Mouse (Mus musculus): ENCODE measurements around the gene Il9r. TPM values are rescaled to one million over a fixed set of nuclear protein-coding genes. Genes with fewer than 3 reads are reported as not detected.

Gene Il9r
- polyA plus RNA-seq, 2 experiments = 0.08 to 0.16 TPM

GRCm38 (mm10) chr11:32190119-32190518 is 10.0 kb downstream of the Il9r start:
- WGBS (ENCODE audit: insufficient replicate concordance) = 81% methylated on average over 9 of the region's 9 CpGs
- DNase-seq (ENCODE audit: low read depth in 3 of 3, low spot score in 3 of 3) = no peak
- no peak for ATAC-seq (ENCODE audit: insufficient read depth)

GRCm38 (mm10) chr11:32189434-32189833 is 10.6 kb downstream of the Il9r start:
- TF ChIP-seq EP300 (IDR thresholded peaks at IDR 0.05; ENCODE audit: low read depth) (no peak), CTCF (IDR thresholded peaks at IDR 0.05; ENCODE audit: low read depth) (no peak)
- no peaks in the 10 kb centered on the region for H3K9me3 ChIP-seq (ENCODE audit: control insufficient read depth, low read length)
- H3K4me1 ChIP-seq (replicated peaks; ENCODE audit: control insufficient read depth in 2 of 2, insufficient read depth in 2 of 2, low read length in 1 of 2) = no peaks in the 10 kb centered on the region
- no peak overlapping the region for H3K4me2 ChIP-seq (ENCODE audit: low read depth)
- H3K27ac ChIP-seq = no peak overlapping the region
- no peak overlapping the region for H3K9ac ChIP-seq (replicated peaks)
- H3K4me3 ChIP-seq (ENCODE audit: insufficient read depth in 1 of 2, low read depth in 2 of 2, low read length in 2 of 2) = no peak overlapping the region
- H3K36me3 ChIP-seq (replicated peaks; ENCODE audit: control insufficient read depth, insufficient read depth, low read depth) = no peaks in the 10 kb centered on the region
- no peak for DNase-seq (ENCODE audit: low read depth in 3 of 3, low spot score in 3 of 3)
- ATAC-seq (ENCODE audit: insufficient read depth) = no peak
- 68% methylated on average over 5 of the region's 5 CpGs for WGBS (ENCODE audit: insufficient replicate concordance)
- H3K27me3 ChIP-seq (ENCODE audit: control insufficient read depth, insufficient read depth, low read length) = no peaks in the 10 kb centered on the region

More at GRCm38 (mm10) chr11:32190119-32190518, 10.0 kb downstream of the Il9r start:
- TF ChIP-seq EP300 (IDR thresholded peaks at IDR 0.05; ENCODE audit: low read depth) = no peak
- TF ChIP-seq CTCF (IDR thresholded peaks at IDR 0.05; ENCODE audit: low read depth) = no peak
- Histone ChIP-seq H3K9ac (replicated peaks) (no peak overlapping the region), H3K4me3 (ENCODE audit: insufficient read depth in 1 of 2, low read depth in 2 of 2, low read length in 2 of 2) (no peak overlapping the region), H3K4me1 (replicated peaks; ENCODE audit: control insufficient read depth in 2 of 2, insufficient read depth in 2 of 2, low read length in 1 of 2) (no peaks in the 10 kb centered on the region), H3K27ac (no peak overlapping the region), H3K27me3 (ENCODE audit: control insufficient read depth, insufficient read depth, low read length) (no peaks in the 10 kb centered on the region), H3K9me3 (ENCODE audit: control insufficient read depth, low read length) (no peaks in the 10 kb centered on the region), H3K4me2 (ENCODE audit: low read depth) (no peak overlapping the region), H3K36me3 (replicated peaks; ENCODE audit: control insufficient read depth, insufficient read depth, low read depth) (no peaks in the 10 kb centered on the region)

- 76% methylated on average over 12 of the region's 12 CpGs for WGBS (ENCODE audit: insufficient replicate concordance)
- Histone ChIP-seq H3K9me3 (ENCODE audit: control insufficient read depth, low read length) (no peaks in the 10 kb centered on the region), H3K27me3 (ENCODE audit: control insufficient read depth, insufficient read depth, low read length) (no peaks in the 10 kb centered on the region; the same call in 1 of the 2 replicates), H3K27ac (no peak overlapping the region), H3K36me3 (replicated peaks; ENCODE audit: control insufficient read depth, insufficient read depth, low read depth) (no peaks in the 10 kb centered on the region), H3K4me3 (ENCODE audit: insufficient read depth in 1 of 2, low read depth in 2 of 2, low read length in 2 of 2) (no peak overlapping the region), H3K9ac (replicated peaks) (no peak overlapping the region), H3K4me2 (ENCODE audit: low read depth) (no peak overlapping the region), H3K4me1 (replicated peaks; ENCODE audit: control insufficient read depth in 2 of 2, insufficient read depth in 2 of 2, low read length in 1 of 2) (no peaks in the 10 kb centered on the region)
- DNase-seq (ENCODE audit: low read depth in 3 of 3, low spot score in 3 of 3) (no peak), ATAC-seq (ENCODE audit: insufficient read depth) (no peak)
- TF ChIP-seq EP300 (IDR thresholded peaks at IDR 0.05; ENCODE audit: low read depth) = no peak
- TF ChIP-seq CTCF (IDR thresholded peaks at IDR 0.05; ENCODE audit: low read depth) = no peak
Observed at GRCm38 (mm10) chr11:32188881-32189280, 11.2 kb downstream of the Il9r start.

- no peaks in the 10 kb centered on the region; the same call in 1 of the 2 replicates for H3K27me3 ChIP-seq (ENCODE audit: control insufficient read depth, insufficient read depth, low read length)
- WGBS (ENCODE audit: insufficient replicate concordance) = 65% methylated on average over 4 of the region's 4 CpGs
Observed at GRCm38 (mm10) chr11:32187256-32187655, 12.8 kb downstream of the Il9r start.

GRCm38 (mm10) chr11:32186031-32186430 is 14.0 kb downstream of the Il9r start:
- H3K4me1 ChIP-seq (replicated peaks; ENCODE audit: control insufficient read depth in 2 of 2, insufficient read depth in 2 of 2, low read length in 1 of 2) = no peaks in the 10 kb centered on the region
- H3K4me2 ChIP-seq (ENCODE audit: low read depth) = no peak overlapping the region
- 71% methylated on average over 3 of the region's 3 CpGs for WGBS (ENCODE audit: insufficient replicate concordance)
- no peak overlapping the region for H3K4me3 ChIP-seq (ENCODE audit: insufficient read depth in 1 of 2, low read depth in 2 of 2, low read length in 2 of 2)
- no peaks in the 10 kb centered on the region; the same call in 1 of the 2 replicates for H3K27me3 ChIP-seq (ENCODE audit: control insufficient read depth, insufficient read depth, low read length)
- ATAC-seq (ENCODE audit: insufficient read depth) (no peak), DNase-seq (ENCODE audit: low read depth in 3 of 3, low spot score in 3 of 3) (no peak)
- H3K9ac ChIP-seq (replicated peaks) = no peak overlapping the region
- no peak overlapping the region for H3K27ac ChIP-seq
- no peaks in the 10 kb centered on the region for H3K36me3 ChIP-seq (replicated peaks; ENCODE audit: control insufficient read depth, insufficient read depth, low read depth)
- H3K9me3 ChIP-seq (ENCODE audit: control insufficient read depth, low read length) = no peaks in the 10 kb centered on the region
- TF ChIP-seq CTCF (IDR thresholded peaks at IDR 0.05; ENCODE audit: low read depth) = no peak
- no peak for TF ChIP-seq EP300 (IDR thresholded peaks at IDR 0.05; ENCODE audit: low read depth)

More at GRCm38 (mm10) chr11:32187256-32187655, 12.8 kb downstream of the Il9r start:
- H3K4me1 ChIP-seq (replicated peaks; ENCODE audit: control insufficient read depth in 2 of 2, insufficient read depth in 2 of 2, low read length in 1 of 2) = no peaks in the 10 kb centered on the region
- H3K4me3 ChIP-seq (ENCODE audit: insufficient read depth in 1 of 2, low read depth in 2 of 2, low read length in 2 of 2) = no peak overlapping the region
- DNase-seq (ENCODE audit: low read depth in 3 of 3, low spot score in 3 of 3) = no peak
- peak; percentile 56 for TF ChIP-seq CTCF (IDR thresholded peaks at IDR 0.05; ENCODE audit: low read depth)
- no peak for TF ChIP-seq EP300 (IDR thresholded peaks at IDR 0.05; ENCODE audit: low read depth)
- no peaks in the 10 kb centered on the region for H3K9me3 ChIP-seq (ENCODE audit: control insufficient read depth, low read length)
- H3K4me2 ChIP-seq (ENCODE audit: low read depth) = no peak overlapping the region
- no peak overlapping the region for H3K9ac ChIP-seq (replicated peaks)
- no peak for ATAC-seq (ENCODE audit: insufficient read depth)
- H3K27ac ChIP-seq = no peak overlapping the region
- H3K36me3 ChIP-seq (replicated peaks; ENCODE audit: control insufficient read depth, insufficient read depth, low read depth) = no peaks in the 10 kb centered on the region

Measured in liver, embryonic 14.5 days (tissue).